Mouse (Mus musculus): Measurements from ENCODE around the gene Ercc6. TPM values are rescaled to one million over a fixed set of nuclear protein-coding genes. Genes with fewer than 3 reads are reported as not detected.

The Ercc6 gene
- polyA plus RNA-seq (2012; rRNA removed) = 3.4 and 4.0 TPM in 2 replicates

- DNase-seq = peak; percentile 97
- peak within 1 kb of the TSS; percentile 91 for H3K4me3 ChIP-seq (ENCODE audit: insufficient read depth, low read depth, low read length)
- H3K36me3 ChIP-seq (ENCODE audit: control insufficient read depth, insufficient read depth, low read length) = no peaks in the 10 kb centered on the region
- no peaks in the 10 kb centered on the region for H3K27me3 ChIP-seq (replicated peaks; ENCODE audit: control insufficient read depth, insufficient read depth, low read length)
- under 1% methylated on average over 62 of the region's 62 CpGs for WGBS
- peaks cover 3% of the 10 kb centered on the region; the same call in 1 of the 2 replicates for H3K4me1 ChIP-seq (ENCODE audit: control insufficient read depth, insufficient read depth, low read length)
- peak within 1 kb of the TSS; percentile 81 for H3K27ac ChIP-seq (ENCODE audit: insufficient read depth, low read depth, low read length)
- TF ChIP-seq CTCF (conservative IDR thresholded peaks at IDR 0.05; ENCODE audit: insufficient read depth, insufficient read length, low read depth, low read length) (no peak), POLR2A (IDR thresholded peaks at IDR 0.05; ENCODE audit: low read depth, low read length) (peak; percentile 61)
Measured at GRCm38 (mm10) chr14:32513336-32514032, at the start of gene Ercc6. Ercc6 (plus strand) TSS chr14:32513521.

GRCm38 (mm10) chr14:32464601-32465505 lies 48.5 kb upstream of the Ercc6 start, which contains the start of gene Slc18a3:
Slc18a3 (minus strand) TSS chr14:32464850.
- no peaks in the 10 kb centered on the region; the same call in 1 of the 2 replicates for H3K27me3 ChIP-seq (replicated peaks; ENCODE audit: control insufficient read depth, insufficient read depth, low read length)

GRCm38 (mm10) chr14:32465506-32465870 lies 47.8 kb upstream of the Ercc6 start:
- TF ChIP-seq CTCF (conservative IDR thresholded peaks at IDR 0.05; ENCODE audit: insufficient read depth, insufficient read length, low read depth, low read length) (no peak), POLR2A (IDR thresholded peaks at IDR 0.05; ENCODE audit: low read depth, low read length) (no peak)
- H3K4me3 ChIP-seq (ENCODE audit: insufficient read depth, low read depth, low read length) = no peak overlapping the region
- H3K4me1 ChIP-seq (ENCODE audit: control insufficient read depth, insufficient read depth, low read length) = no peaks in the 10 kb centered on the region
- no peaks in the 10 kb centered on the region for H3K36me3 ChIP-seq (ENCODE audit: control insufficient read depth, insufficient read depth, low read length)
- no peaks in the 10 kb centered on the region; the same call in 1 of the 2 replicates for H3K27me3 ChIP-seq (replicated peaks; ENCODE audit: control insufficient read depth, insufficient read depth, low read length)
- H3K27ac ChIP-seq (ENCODE audit: insufficient read depth, low read depth, low read length) = no peak overlapping the region
- DNase-seq = no peak
- WGBS = 3% methylated on average over 10 of the region's 11 CpGs

More at GRCm38 (mm10) chr14:32464601-32465505, 48.5 kb upstream of the Ercc6 start, which contains the start of gene Slc18a3:
- TF ChIP-seq CTCF (conservative IDR thresholded peaks at IDR 0.05; ENCODE audit: insufficient read depth, insufficient read length, low read depth, low read length) (no peak), POLR2A (IDR thresholded peaks at IDR 0.05; ENCODE audit: low read depth, low read length) (no peak)
- no peak within 1 kb of the TSS for H3K27ac ChIP-seq (ENCODE audit: insufficient read depth, low read depth, low read length)
- DNase-seq = no peak
- no peaks in the 10 kb centered on the region for H3K36me3 ChIP-seq (ENCODE audit: control insufficient read depth, insufficient read depth, low read length)
- 3% methylated on average over 66 of the region's 70 CpGs for WGBS
- H3K4me3 ChIP-seq (ENCODE audit: insufficient read depth, low read depth, low read length) = no peak within 1 kb of the TSS
- H3K4me1 ChIP-seq (ENCODE audit: control insufficient read depth, insufficient read depth, low read length) = no peaks in the 10 kb centered on the region

GRCm38 (mm10) chr14:32465889-32466288 lies 47.4 kb upstream of the Ercc6 start, which contains the start of gene Chat:
Chat (minus strand) TSS chr14:32465989.
- TF ChIP-seq CTCF (conservative IDR thresholded peaks at IDR 0.05; ENCODE audit: insufficient read depth, insufficient read length, low read depth, low read length) (no peak), POLR2A (IDR thresholded peaks at IDR 0.05; ENCODE audit: low read depth, low read length) (no peak)
- DNase-seq = no peak
- H3K4me1 ChIP-seq (ENCODE audit: control insufficient read depth, insufficient read depth, low read length) = no peaks in the 10 kb centered on the region
- WGBS = 16% methylated on average over 13 of the region's 13 CpGs
- H3K27me3 ChIP-seq (replicated peaks; ENCODE audit: control insufficient read depth, insufficient read depth, low read length) = no peaks in the 10 kb centered on the region; the same call in 1 of the 2 replicates
- no peaks in the 10 kb centered on the region for H3K36me3 ChIP-seq (ENCODE audit: control insufficient read depth, insufficient read depth, low read length)
- no peak within 1 kb of the TSS for H3K27ac ChIP-seq (ENCODE audit: insufficient read depth, low read depth, low read length)
- no peak within 1 kb of the TSS for H3K4me3 ChIP-seq (ENCODE audit: insufficient read depth, low read depth, low read length)

- WGBS = 5% methylated on average over 5 of the region's 5 CpGs
- DNase-seq = peak; percentile 48
- H3K4me1 ChIP-seq (ENCODE audit: control insufficient read depth, insufficient read depth, low read length) = no peaks in the 10 kb centered on the region
- TF ChIP-seq POLR2A (IDR thresholded peaks at IDR 0.05; ENCODE audit: low read depth, low read length) (no peak), CTCF (conservative IDR thresholded peaks at IDR 0.05; ENCODE audit: insufficient read depth, insufficient read length, low read depth, low read length) (no peak)
- H3K27me3 ChIP-seq (replicated peaks; ENCODE audit: control insufficient read depth, insufficient read depth, low read length) = no peaks in the 10 kb centered on the region; the same call in 1 of the 2 replicates
- no peak overlapping the region for H3K27ac ChIP-seq (ENCODE audit: insufficient read depth, low read depth, low read length)
- H3K4me3 ChIP-seq (ENCODE audit: insufficient read depth, low read depth, low read length) = no peak overlapping the region
- no peaks in the 10 kb centered on the region for H3K36me3 ChIP-seq (ENCODE audit: control insufficient read depth, insufficient read depth, low read length)
Measured at GRCm38 (mm10) chr14:32467606-32468005, 45.7 kb upstream of the Ercc6 start.

GRCm38 (mm10) chr14:32472996-32473395 lies 40.3 kb upstream of the Ercc6 start:
- TF ChIP-seq CTCF (conservative IDR thresholded peaks at IDR 0.05; ENCODE audit: insufficient read depth, insufficient read length, low read depth, low read length) = peak; percentile 66
- TF ChIP-seq POLR2A (IDR thresholded peaks at IDR 0.05; ENCODE audit: low read depth, low read length) = no peak
- Histone ChIP-seq H3K36me3 (ENCODE audit: control insufficient read depth, insufficient read depth, low read length) (no peaks in the 10 kb centered on the region), H3K4me3 (ENCODE audit: insufficient read depth, low read depth, low read length) (no peak overlapping the region), H3K27me3 (replicated peaks; ENCODE audit: control insufficient read depth, insufficient read depth, low read length) (no peaks in the 10 kb centered on the region), H3K4me1 (ENCODE audit: control insufficient read depth, insufficient read depth, low read length) (no peaks in the 10 kb centered on the region), H3K27ac (ENCODE audit: insufficient read depth, low read depth, low read length) (no peak overlapping the region)
- peak; percentile 47 for DNase-seq
- WGBS = 13% methylated on average over 4 of the region's 4 CpGs

Measured in kidney, adult 2 months (tissue).